Mouse (Mus musculus) adrenal gland, adult (tissue): ENCODE data around the gene Rasgef1c.

Experiments used
- DNase-seq, 2 experiments: peaks; one replicate each; pipeline ENCODE4 v3.0.0; 2022 to 2023; ENCODE audit warnings: low spot score in 1 of 2; ENCODE audit not compliant: inconsistent age in 2 of 2

The Rasgef1c gene

GRCm38 (mm10) chr11:49923539-49923938 lies 21.9 kb downstream of the Rasgef1c start:
- no peak for DNase-seq

GRCm38 (mm10) chr11:49926183-49926582 lies 24.5 kb downstream of the Rasgef1c start:
- DNase-seq: no peak

- no peak for DNase-seq
Observed at GRCm38 (mm10) chr11:49927169-49927568, 25.5 kb downstream of the Rasgef1c start.

GRCm38 (mm10) chr11:49927670-49928069 lies 26.0 kb downstream of the Rasgef1c start:
- DNase-seq: no peak

GRCm38 (mm10) chr11:49931037-49931625 lies 29.5 kb downstream of the Rasgef1c start:
- peak; percentile 58 to 70 for DNase-seq

GRCm38 (mm10) chr11:49931853-49932252 lies 30.2 kb downstream of the Rasgef1c start:
- DNase-seq: peak; percentile 30 to 51

GRCm38 (mm10) chr11:49933811-49934210 lies 32.2 kb downstream of the Rasgef1c start:
- no peak for DNase-seq

GRCm38 (mm10) chr11:49934322-49934721 lies 32.7 kb downstream of the Rasgef1c start:
- no peak for DNase-seq

GRCm38 (mm10) chr11:49936458-49936857 lies 34.8 kb downstream of the Rasgef1c start:
- DNase-seq: no peak

GRCm38 (mm10) chr11:49937779-49938178 lies 36.1 kb downstream of the Rasgef1c start:
- no peak for DNase-seq

GRCm38 (mm10) chr11:49938258-49939164 lies 36.9 kb downstream of the Rasgef1c start:
- peak in 1 of 2 experiments; percentile 27 for DNase-seq

GRCm38 (mm10) chr11:49942841-49943240 lies 41.2 kb downstream of the Rasgef1c start:
- no peak for DNase-seq

GRCm38 (mm10) chr11:49943901-49944300 lies 42.3 kb downstream of the Rasgef1c start:
- DNase-seq: no peak

- DNase-seq: peak in 1 of 2 experiments; percentile 38
Observed at GRCm38 (mm10) chr11:49945726-49946125, 44.1 kb downstream of the Rasgef1c start.

GRCm38 (mm10) chr11:49949839-49950238 lies 48.2 kb downstream of the Rasgef1c start:
- DNase-seq: no peak

GRCm38 (mm10) chr11:49953616-49954015 lies 52.0 kb downstream of the Rasgef1c start:
- DNase-seq: no peak

- DNase-seq: peak; percentile 64 to 86
Observed at GRCm38 (mm10) chr11:49955577-49956261, 54.1 kb downstream of the Rasgef1c start.

- DNase-seq: no peak
Observed at GRCm38 (mm10) chr11:49958017-49958416, 56.4 kb downstream of the Rasgef1c start.

- DNase-seq: peak; percentile 37 to 83
Observed at GRCm38 (mm10) chr11:49961098-49961740, 59.6 kb downstream of the Rasgef1c start.

GRCm38 (mm10) chr11:49965320-49965719 lies 63.7 kb downstream of the Rasgef1c start:
- DNase-seq: no peak

GRCm38 (mm10) chr11:49969692-49970091 lies 68.1 kb downstream of the Rasgef1c start:
- no peak for DNase-seq
